Mouse (Mus musculus) testis, postnatal 14 days (tissue): Measurements from ENCODE around the gene Batf2.
A peak's percentile ranks its signal among the peaks of the same experiment; 100 is the strongest.
"Not testable (repeated sequence)": the region's sequence is repeated elsewhere in the genome, so short reads cannot be mapped to it uniquely, and the experiment has no call there.

Source experiments
- DNase-seq: peaks from one replicate; pipeline ENCODE4 v3.0.0; 2021; ENCODE audit warnings: low spot score

Gene Batf2

GRCm38 (mm10) chr19:6132171-6132827, 8.5 kb upstream of the Batf2 start:
- DNase-seq: no peak

GRCm38 (mm10) chr19:6133197-6133596, 7.6 kb upstream of the Batf2 start:
- DNase-seq: not testable (repeated sequence)

GRCm38 (mm10) chr19:6136397-6136796, 4.4 kb upstream of the Batf2 start:
- no peak for DNase-seq

- no peak for DNase-seq
Observed at GRCm38 (mm10) chr19:6139701-6140100, 1.1 kb upstream of the Batf2 start.

- DNase-seq: no peak
Observed at GRCm38 (mm10) chr19:6140374-6140677, 457 bp upstream of the Batf2 start.

- peak; percentile 81 for DNase-seq
Observed at GRCm38 (mm10) chr19:6141394-6141749, 589 bp downstream of the Batf2 start, which contains the start of gene Arl2. Gene Arl2 (minus strand): TSS chr19:6141548.

GRCm38 (mm10) chr19:6144842-6145241, 4.1 kb downstream of the Batf2 start:
- no peak for DNase-seq

GRCm38 (mm10) chr19:6155174-6155573, 14.4 kb downstream of the Batf2 start:
- no peak for DNase-seq

GRCm38 (mm10) chr19:6156372-6156771, 15.6 kb downstream of the Batf2 start:
- DNase-seq: no peak

- no peak for DNase-seq
Observed at GRCm38 (mm10) chr19:6157220-6157619, 16.4 kb downstream of the Batf2 start.

- DNase-seq: no peak
Observed at GRCm38 (mm10) chr19:6163872-6164547, 23.2 kb downstream of the Batf2 start.

GRCm38 (mm10) chr19:6166750-6167149, 26.0 kb downstream of the Batf2 start:
- DNase-seq: no peak

- DNase-seq: no peak
Observed at GRCm38 (mm10) chr19:6171215-6171614, 30.4 kb downstream of the Batf2 start.

GRCm38 (mm10) chr19:6174771-6175170, 34.0 kb downstream of the Batf2 start:
- DNase-seq: peak; percentile 58

GRCm38 (mm10) chr19:6178775-6179174, 38.0 kb downstream of the Batf2 start:
- DNase-seq: no peak

- no peak for DNase-seq
Observed at GRCm38 (mm10) chr19:6181629-6182028, 40.8 kb downstream of the Batf2 start.

GRCm38 (mm10) chr19:6182534-6182933, 41.8 kb downstream of the Batf2 start:
- DNase-seq: no peak

GRCm38 (mm10) chr19:6184131-6184530, 43.3 kb downstream of the Batf2 start, which contains the start of gene Majin:
Gene Majin (plus strand): TSS chr19:6184388.
- peak; percentile 87 for DNase-seq

- no peak for DNase-seq
Observed at GRCm38 (mm10) chr19:6204265-6204664, 63.5 kb downstream of the Batf2 start.

GRCm38 (mm10) chr19:6206716-6207115, 65.9 kb downstream of the Batf2 start:
- no peak for DNase-seq

GRCm38 (mm10) chr19:6216046-6216705, 75.4 kb downstream of the Batf2 start:
- DNase-seq: no peak

GRCm38 (mm10) chr19:6218606-6219005, 77.8 kb downstream of the Batf2 start:
- no peak for DNase-seq
